Mouse (Mus musculus) lung, adult 2 months (tissue): ENCODE data around the gene Ebpl.

Source experiments
- CTCF ChIP-seq: fragments of 200-500 bp; IDR thresholded peaks from 2 replicates; pipeline ENCODE4 v1.5.1; 2011; ENCODE audit warnings: mild to moderate bottlenecking, low read length, control low read depth; ENCODE audit not compliant: insufficient read depth
- POLR2A ChIP-seq: fragments of 200-500 bp; IDR thresholded peaks from 2 replicates; pipeline ENCODE4 v1.6.1; 2011; ENCODE audit warnings: low read depth, mild to moderate bottlenecking, control low read depth, low read length, borderline replicate concordance; ENCODE audit errors: extremely low read depth

- peak; percentile 37; the same call in 1 of the 2 replicates for TF ChIP-seq CTCF
- no peak for TF ChIP-seq POLR2A
Observed at GRCm38 (mm10) chr14:61294738-61295079, 65.5 kb downstream of the Ebpl start.
